Mouse (Mus musculus) embryonic fibroblast, embryonic 13.5 days (primary cell): ENCODE results near the gene Siglecg.
A peak's percentile ranks its signal among the peaks of the same experiment; 100 is the strongest.

Experiments
- CTCF ChIP-seq: IDR thresholded peaks from 2 replicates; pipeline ENCODE4 v1.5.1; 2011; ENCODE audit warnings: mild to moderate bottlenecking, control low read depth, low read length, moderate library complexity, borderline replicate concordance; ENCODE audit not compliant: insufficient read depth
- POLR2A ChIP-seq: IDR thresholded peaks from 2 replicates; pipeline ENCODE4 v1.6.1; 2011; ENCODE audit warnings: low read depth, mild to moderate bottlenecking, control low read depth, low read length, moderate library complexity

DNA sequence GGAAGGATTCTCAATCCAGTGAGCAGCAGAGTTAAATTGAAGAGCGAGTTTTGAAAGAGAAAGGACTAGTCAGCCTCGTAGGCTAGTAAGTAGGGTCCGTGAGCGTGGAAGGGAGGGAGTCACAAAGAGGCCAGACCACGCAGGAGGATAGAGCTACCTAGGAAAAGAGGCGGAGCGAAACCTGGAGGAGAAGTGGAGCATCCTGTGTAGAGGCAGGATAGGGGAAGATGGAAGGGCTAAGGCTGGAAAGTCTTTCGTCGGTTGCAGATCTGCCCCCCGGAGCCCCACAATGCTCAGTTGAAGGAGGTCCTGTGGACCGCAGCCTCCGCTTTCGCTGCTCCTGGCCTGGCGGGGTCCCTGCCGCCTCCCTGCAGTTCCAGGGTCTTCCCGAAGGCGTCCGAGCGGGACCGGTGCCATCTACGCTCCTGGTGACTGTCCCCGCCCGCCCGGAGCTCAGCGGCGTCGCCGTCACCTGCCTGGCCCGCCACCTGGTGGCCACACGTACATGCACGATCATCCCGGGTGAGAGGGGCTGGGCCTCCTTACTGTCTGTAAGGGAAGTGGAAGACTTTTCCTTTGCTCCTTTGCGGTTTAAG, 58.2 kb downstream of the Siglecg start:
- TF ChIP-seq POLR2A = no peak
- TF ChIP-seq CTCF = peak; percentile 95
